Mouse (Mus musculus) layer of hippocampus, adult 9-10 months (tissue): Measurements from ENCODE around the gene Smyd3.

Experiments used
- DNase-seq: peaks from one replicate; pipeline ENCODE4 v3.0.0; 2022; ENCODE audit warnings: low spot score

The Smyd3 gene

DNA sequence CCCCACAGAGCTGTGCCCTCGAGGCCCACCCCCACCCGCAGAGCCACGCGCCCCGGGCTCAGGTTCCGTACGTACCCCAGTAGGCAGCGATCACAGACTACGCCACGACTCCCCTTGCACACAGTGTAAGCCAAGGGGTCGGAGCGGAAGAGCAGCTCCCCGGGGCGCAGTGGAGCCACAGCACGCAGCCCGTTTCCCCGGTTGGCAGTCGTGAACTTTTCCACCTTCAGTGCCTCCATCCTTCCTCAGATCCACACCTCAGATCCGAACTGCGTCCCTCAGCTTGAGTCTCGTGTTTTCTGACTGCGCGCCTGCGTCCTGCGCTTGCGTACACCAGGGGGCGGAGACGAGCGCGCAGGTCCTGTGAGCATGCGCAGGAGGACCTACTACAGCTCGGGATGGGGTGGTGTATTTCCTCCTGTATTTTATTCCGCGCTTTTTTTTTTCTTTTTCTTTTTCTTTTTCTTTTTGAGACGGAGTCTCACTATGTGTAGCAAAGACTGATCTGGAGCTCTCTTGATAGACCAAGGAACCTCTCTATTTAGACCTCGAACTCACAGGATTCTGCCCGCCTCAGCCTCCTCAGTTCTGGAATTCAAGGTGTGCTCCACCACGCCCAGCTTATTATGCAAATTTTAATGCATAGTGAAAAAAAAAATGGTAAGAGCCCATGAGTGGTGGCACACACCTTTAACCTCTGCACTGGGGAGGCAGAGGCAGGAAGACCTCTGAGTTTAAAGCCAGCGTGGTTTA is at the start of gene Smyd3:
Smyd3 (minus strand) TSS at position 329 of the 753 bp plus-strand sequence.
- DNase-seq: peak; percentile 65

DNA sequence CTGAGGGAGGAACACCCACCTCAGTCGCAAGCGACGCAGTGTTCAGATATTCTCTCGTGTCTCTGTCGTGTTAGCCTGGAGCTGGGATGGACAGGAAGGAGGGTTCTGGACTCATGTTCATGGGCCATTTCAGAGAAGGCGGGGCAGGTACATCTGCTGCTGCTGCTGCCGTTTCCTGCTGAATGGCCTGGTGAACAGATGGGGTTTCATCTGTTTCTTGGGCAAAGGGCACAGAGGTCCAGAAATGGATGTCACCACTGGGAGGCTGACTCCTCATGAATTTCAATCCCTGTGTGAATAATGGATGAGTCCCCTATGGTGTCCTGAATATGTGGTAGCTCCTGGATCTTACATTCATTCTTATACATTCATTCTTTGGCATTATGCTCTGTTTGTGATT is 49.7 kb upstream of the Smyd3 start:
- no peak for DNase-seq

DNA sequence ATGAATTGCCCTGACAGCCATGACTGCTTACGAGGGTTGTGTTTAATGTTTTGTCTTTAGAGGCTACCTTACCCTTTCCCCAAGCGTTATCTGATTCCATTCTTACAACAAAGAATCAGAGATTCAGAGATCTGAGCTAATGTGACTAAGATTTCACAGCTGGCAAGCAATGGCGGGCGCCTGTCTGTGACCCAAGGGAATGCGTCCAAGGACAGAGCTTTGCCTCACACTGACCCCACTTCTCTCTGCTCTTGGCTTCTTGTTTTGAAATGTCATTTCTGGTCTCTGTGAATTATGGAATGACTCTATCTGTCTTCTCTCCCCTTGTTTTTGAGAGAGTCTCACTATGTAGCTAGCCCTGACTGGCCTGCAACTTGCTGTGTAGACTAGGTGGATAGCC is 46.1 kb upstream of the Smyd3 start:
- DNase-seq: no peak

DNA sequence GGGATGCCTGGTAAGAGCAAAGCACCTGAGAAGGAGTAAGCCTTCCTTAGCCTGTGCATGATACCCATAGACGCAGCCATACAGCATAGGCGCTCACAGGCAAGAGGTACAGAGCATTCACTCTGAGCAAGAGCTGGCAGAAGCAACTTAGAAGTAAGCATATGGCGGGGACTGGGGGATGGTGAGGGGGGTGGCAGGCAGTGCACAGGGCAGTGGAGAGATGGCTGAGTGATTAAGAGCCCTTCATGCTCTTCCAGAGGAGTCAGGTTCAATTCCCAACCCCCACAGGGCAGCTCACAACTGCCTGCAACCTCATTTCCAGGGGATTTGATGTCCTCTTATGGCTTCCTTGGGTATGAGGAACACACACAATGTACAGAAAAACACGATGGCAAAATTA is 45.4 kb upstream of the Smyd3 start:
- DNase-seq: no peak

DNA sequence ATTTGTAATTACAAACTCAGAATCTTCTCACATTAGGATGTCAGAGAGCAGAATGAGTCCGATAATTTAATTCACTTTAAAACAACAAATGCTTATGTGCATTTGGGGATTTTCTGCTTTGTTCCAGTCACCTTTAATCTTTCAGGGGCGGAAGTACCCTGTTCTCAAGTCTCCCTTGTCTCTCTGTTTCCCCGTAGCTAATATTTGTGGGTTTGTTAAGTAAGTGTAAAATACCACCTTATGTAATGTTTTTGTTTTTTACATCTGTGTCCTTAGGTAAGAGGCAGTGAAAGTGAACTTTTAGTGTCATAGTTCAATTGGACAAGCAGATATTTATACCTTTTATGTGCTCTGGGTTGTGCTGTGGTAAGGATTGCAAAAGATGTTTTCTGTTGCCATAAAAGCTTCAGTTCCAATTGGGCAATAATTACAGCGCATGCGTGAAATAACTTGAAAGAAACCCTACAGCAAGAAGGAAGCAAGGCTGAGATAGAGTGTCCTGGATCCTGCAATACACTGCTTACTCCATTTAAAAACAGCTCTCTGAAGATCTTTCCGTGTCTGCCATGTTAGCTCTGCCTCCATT is 43.1 kb upstream of the Smyd3 start:
- no peak for DNase-seq

DNA sequence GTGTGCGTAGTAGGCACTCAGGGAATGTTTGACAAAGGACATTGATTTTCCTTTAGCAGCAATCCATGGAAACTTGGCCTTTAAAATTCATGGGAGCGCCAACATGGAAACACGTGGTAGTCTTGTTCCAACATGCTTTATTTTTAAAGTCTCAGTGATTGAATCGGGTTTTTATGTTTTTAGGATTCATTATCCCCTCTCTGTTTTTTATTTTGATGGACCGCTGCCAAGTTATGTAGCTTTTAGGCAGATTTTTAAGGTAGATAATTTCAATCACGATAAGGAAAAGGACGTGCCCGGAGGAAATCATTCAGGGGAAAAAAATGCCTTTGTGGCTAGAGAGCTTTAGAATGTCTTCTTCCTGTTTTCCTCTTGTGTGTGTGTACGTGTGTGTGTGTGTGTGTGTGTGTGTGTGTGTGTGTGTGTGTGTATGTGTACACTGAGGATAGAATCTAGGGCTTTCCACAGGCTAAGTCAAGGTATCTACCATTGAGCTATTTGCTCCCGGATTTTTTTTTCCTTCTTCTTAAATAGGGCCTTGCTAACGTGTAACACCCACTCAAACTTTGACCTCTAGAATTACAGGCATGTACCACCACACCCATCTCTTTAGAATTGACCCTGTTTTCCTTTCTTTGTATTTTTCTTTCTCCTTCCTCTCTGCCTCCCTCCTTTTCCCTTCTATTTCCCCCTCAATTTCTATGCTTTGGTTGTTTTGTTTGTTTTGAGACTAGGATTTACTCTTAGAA is 41.8 kb upstream of the Smyd3 start:
- no peak for DNase-seq

DNA sequence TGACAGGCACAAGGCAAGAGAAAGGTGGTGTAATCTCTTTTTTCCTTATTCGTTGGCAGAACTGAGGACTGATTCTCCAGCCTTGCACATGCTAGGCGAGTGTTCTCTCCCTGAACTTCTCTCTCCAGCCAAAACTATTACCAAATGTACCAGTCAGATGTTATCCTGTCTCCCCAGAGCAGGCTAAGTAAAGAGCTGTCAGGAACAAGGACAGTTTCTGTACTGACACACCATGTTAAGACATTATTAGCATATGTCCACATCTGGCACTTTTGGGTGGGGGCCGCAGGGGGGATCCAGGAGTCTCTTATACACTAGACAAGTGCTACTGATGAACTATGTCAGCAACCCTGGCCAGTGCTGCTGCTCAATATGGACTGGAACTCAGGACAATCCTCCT is 39.1 kb upstream of the Smyd3 start:
- DNase-seq: no peak

DNA sequence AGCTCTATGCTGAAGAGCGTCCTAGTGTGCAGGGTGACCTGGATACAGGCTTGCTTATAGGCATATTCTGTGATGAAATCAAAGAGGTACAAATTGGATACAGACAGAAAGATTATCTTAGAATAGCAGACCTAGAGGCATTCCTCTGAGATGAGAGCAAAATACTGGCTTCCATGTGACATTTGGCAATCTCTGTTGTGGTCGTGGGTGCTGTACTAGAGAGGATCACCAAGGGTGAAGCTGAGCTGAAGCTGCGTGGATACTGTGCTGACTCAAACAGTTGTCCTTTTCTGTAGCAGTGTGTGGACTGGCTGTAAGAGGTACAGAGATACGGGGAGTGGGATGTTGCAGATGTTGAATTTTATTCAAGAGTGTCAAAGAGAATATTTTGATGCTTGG is 36.1 kb upstream of the Smyd3 start:
- DNase-seq: no peak

DNA sequence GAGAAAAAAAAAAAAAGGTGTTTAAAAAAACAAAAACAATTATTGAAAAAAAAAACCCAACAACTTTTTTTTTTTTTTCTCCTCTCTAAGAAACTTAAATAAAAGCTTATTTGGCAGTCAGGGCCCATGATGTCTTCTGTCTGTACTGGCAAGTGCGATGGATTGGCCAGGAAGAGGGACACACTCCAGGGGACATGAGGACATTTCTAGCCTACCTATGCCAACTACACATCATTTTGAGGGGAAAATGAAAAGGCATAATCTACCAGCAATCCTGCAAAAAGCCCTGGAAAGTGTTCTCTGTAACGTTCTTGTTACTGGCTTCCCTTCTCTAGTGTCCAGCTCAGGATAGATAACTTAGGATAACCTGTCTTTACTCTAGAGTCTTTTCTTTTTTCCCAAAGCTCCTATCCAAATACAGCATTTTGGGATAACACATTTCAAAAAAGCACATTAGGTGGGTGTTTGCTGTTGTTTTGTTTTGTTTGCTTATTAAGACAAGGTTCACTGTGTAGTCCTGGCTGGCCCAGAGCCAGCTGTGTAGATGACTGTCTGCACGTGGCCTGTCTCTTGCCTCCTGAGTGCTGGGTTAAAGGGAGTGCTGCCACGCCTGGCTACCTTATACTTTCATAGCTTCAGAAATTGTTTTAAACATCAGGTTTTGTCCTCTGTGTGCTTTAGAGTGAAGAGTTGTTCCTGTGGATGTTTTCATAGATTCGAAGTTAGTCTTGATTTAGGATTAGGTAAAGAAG is 35.5 kb upstream of the Smyd3 start:
- no peak for DNase-seq

DNA sequence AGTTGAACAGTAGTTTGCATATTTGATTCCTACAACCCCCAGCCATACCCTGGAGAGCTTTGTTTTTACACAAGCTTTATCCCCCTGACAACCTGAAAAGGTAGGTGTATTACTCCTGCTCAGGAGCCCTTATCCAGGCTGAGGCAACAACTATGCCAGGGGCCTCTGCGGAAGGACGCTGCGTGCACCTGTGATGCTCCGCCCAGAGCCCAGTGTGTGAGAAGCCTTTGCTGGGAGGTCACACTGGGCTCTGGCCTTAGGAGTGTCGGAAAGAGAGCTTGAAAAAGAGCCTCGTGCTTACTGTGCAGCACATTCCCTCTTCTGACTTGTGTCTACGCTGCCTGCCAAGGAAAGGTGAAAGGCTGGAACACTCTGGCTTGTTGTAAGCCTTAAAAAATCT is 34.9 kb upstream of the Smyd3 start:
- DNase-seq: no peak

DNA sequence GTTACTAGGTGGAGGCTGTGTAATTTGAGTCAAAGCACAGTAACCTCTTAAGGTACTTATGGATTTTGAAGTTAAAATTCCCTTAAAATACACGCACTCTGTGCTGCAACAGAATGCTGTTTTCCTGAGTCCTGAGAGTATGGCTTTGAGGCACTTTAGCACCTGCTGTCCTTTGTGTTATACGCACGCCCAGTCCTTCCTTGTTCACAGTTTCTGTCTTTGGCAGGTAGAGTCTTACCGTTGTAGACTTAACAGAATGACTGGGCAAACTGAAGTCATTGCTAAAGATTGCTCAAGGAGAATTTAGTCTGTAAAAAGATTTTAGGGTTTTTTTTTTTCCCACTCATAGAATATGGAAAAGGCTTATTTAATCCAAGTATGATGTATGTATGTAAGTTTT is 34.1 kb upstream of the Smyd3 start:
- no peak for DNase-seq

DNA sequence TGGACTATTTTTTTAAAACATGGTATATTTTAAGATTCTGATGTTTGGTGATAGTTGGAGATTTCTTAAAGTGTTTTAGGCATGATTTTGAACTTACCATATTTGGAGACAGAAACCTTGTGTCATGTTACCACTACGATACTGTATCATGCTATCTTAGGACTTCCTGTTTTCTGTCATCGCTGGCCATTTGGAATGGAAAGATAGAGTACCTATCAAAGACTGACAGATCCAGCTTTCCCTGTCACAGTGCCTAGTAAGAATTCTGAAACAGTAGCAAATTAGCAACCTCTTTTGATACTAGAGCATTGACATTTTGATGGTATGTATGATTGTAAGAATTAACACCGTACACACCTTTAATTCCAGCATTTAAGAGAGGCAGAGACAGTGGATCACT is 33.5 kb upstream of the Smyd3 start:
- no peak for DNase-seq

DNA sequence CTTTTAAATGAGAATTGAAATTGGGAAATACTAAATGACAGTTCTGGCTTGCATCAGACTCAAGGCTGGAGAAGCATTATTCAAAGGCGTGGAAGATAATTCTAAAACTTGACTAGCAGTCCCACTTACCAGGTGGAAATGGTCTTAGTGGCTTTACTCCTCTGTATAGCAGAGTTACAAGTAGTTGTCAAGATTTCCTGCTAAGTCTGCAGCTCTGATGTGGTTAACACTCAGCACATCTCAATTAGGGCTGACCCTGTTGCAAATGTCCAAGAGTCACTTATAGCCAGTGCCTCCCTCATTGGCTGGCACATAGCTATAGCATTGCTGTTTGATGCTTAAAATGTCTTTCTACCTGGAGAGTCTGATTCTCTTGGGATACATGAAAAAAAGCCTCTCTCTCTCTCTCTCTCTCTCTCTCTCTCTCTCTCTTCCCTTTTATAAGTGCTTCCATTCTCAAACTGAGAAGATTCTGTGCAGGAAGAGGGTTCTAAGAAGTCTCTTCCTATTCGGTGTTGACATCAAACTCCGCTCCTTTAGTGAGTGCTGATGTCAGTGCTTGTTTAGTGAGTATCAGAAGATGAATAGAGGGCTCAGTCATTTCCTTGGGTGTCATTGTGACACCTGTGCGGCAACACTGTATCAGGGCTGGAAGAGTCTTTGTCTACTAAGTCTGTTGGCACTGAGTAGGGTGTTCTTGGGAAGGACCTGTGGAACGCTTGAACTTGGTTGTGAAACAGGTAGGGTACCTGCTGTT is 31.3 kb upstream of the Smyd3 start:
- no peak for DNase-seq

DNA sequence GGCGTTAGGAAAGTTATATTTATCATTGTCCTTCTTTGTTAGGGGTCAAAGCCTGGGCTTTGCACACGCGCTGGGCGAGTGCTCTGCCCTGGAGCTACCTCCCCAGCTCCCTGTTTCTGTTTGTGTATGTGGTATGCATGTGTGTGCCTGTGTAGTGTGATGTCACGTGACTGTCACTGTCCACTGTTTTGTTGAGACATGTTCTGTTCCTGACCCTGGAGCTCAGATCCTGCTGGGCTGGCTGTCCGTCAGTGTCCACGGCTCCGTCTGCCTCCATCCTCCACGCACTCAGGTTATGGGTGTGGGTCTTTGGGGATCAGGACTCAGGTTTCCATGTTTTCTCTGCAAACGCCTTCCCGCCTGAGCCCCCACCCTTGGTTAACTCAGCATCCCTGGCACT is 30.4 kb upstream of the Smyd3 start:
- no peak for DNase-seq

DNA sequence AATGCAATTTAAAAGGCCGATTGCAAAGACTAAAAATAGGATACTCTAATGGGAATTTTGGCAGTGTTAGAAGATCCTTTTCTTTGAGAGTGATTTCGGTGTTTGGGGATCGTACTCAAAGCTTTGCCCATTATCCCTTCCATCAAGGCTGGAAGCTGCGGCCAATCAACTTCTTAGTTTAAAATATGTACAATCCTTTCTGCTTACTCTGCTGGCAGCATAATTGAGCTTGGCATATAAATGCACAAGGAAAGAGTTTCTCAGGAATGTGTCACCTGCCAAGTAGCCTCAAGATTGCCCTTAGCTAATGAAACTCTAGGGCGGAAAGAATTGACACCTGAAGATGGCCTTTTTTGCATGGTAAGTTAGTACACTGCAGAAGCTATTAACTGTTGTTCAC is 29.3 kb upstream of the Smyd3 start:
- no peak for DNase-seq

DNA sequence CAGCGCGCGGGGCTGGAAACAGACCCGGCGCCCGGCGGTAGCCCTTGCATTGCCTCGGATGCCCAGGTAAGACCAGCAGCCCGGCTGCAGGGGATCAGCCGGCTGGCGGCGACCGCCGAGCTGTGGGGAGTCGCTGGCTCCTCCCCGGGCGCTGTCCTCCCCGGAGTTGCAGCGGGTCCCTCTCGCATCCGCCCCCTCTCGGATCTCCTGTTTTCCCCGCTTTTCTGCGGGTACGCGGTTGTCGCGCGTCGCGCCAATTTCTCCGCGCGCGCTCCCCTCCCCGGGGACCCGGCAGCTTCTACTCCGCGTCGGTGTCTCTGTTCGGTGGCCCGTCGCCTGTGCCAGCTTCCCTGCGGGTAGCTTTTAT is 28.7 kb upstream of the Smyd3 start:
- no peak for DNase-seq

DNA sequence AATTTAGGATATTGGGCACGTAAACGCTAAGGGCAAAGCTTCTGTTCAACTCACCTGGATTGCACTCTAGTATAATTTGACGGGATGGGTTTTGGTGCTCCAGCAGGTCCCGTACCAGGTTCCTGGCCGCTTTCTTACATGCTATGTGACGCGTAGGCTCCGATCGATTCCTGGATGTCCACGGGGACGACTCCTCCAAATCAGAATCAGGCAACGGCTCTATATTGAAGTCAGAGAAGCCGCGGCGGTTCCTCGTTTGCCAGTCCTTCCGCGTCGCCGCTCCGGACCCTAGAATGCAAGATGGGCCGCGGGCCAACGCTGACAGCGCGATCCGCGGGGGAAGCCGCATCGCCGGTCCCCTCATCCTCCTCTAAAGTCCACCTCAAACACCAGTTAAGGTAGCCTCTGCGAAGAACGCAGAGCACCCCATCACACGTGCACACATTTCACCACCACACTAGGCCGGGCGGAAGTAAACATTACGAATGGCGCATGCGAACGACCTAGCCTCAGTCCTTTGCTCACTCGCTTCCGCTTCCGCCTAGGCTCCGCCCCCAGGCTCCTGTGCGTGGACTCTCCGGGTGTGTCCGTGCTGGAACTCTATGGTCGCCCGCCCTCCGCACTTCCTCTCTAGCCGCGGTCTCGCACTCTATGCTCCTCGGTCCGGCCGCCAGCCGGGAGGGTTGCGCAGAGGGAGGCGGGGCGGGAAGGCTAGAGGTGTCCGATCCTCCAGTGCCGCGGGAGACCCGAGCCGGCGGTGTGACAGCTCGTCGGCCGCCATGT is 28.1 kb upstream of the Smyd3 start, which contains the start of the genes Tfb2m and Cnst:
Tfb2m (minus strand) TSS at position 500 of the 783 bp plus-strand sequence.
Cnst (plus strand) TSS at position 603 of the 783 bp plus-strand sequence.
- peak; percentile 97 for DNase-seq

DNA sequence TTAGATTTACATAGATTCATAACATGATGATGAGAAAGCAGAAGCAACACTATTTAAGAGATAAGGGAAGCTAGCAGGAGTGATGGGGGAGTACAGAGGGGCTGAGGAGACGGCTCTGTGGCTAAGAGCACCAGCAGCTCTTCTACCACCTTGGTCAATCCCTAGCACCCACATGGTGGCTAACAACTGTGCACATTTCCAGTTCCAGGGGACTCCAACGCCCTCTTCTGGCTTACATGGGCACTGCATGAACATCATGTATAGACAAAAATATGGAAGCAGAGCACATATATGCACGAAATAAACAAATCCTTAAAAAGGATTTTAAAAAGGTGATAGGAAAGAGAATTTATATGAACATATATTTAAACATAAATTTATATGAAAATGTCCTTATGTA is 23.7 kb upstream of the Smyd3 start:
- DNase-seq: no peak

DNA sequence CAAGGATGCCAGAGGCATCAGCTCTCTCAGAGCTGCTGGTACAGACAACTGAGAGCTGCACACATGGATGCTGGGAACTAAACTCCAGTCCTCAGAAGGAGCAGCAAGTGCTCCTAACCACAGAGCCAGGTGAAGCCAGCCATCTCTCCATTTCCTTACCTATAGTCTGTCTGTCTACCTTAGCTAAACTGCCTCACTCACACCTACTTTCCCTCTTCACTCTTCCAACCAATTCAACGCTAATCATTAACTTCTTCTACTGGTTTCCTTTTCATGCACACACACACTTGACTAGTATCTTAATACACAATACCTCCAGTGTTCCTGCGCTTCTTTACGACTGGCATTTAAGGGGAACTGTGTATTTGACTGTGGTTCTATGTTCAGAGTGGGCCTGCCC is 22.0 kb upstream of the Smyd3 start:
- no peak for DNase-seq

DNA sequence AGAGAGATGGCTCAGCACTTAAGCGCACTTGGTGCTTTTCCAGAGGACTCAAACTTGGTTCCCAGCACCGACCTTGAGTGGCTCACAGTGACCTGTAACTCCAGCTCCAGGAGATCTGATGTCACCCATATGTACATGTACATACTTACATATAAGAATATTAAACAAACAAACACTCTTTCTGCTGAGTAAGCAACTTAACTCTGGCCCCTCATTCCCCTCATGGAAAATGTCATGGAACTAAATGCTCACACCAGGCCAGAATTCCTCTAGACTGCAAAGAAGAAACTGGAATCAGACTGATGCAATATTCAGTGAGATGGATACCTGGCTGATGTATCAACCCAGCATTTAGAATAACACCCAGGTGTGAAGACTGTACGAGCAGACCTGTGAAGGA is 21.2 kb upstream of the Smyd3 start:
- DNase-seq: no peak

DNA sequence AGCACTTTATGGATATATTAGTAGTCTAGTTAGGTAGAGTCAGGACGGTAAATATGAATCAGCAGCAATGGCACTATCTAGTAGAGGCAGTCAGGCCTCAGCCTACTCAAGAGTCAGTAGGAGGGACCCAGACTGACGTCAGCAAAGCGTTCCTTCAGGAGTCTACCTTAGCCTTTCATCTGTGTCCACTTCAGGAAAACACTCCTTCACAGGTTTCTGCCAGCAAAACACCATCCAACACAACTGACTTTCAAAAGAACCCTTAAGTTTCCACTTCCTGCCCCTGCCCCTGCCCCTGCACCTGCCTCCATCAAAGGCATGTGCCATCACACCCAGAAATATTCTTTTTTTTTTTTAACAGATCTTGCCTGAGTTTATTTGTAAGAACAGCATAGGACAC is 2.1 kb upstream of the Smyd3 start:
- DNase-seq: no peak
